24 mouse cellular contexts compared by ENCODE assay signal in the genomic region with DNA sequence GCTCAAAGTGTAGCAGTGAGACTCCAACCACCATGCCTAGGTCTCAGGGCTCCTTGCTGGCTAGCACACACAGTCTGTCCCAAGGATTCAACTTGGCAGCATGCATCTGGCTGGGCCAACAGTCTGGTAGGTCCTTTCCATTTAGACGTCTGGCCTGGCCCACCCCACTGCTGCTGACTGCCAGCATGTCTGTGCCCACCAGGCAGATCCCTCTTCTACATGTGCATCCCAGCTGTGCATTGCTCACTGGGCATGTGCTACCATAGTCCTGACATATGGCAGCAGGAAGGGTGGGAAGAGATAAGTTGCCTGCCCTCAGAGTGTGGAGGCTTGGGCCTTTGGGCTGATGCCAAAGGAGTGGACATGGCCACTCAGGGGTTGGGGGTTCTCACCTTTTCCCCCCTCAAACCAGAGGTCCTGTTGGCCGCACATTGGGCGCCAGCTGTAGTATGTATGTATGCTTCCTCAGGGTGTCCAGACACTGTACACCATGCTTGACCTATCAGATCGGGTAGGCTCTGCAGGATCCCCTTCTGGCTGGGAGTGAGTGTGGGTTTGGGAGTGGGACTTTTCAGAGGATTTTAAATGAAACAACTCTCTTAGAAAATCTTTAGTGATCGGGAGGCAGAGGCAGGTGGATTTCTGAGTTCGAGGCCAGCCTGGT. TPM values are rescaled to one million over a fixed set of nuclear protein-coding genes. Genes with fewer than 3 reads are reported as not detected.
DNase-seq lines count a peak whose midpoint lies in the region; ATAC-seq and TF ChIP-seq lines count a peak whose summit lies in the region.
"Had no signal": no experiment of that assay in that cellular context is flagged by ENCODE, and none has a peak within 500 bp of the region (broad histone marks: within the 10 kb centered on the region; RNA-seq: fewer than 3 reads in every experiment).

No protein-coding gene starts in this region.

- peak; percentile 59; the same call in 1 of the 2 replicates for ATAC-seq in hindbrain, embryonic 15.5 days (ENCODE audit: low FRiP score, low read depth)
- ATAC-seq in hindbrain, embryonic 12.5 days (ENCODE audit: low FRiP score) = no peak
- 0 out of 2 replicates have a peak, but pooled peaks have one; percentile 44 for ATAC-seq in limb, embryonic 15.5 days (ENCODE audit: insufficient number of reproducible peaks, low FRiP score, low TSS enrichment, low read depth)
- ATAC-seq: CD4-positive, CD25-positive, alpha-beta regulatory T cell, adult 4 months; forebrain, embryonic 16.5 days; inflammation-experienced regulatory T-cells, adult 6 months had no signal

- peaks cover 8% of the 10 kb centered on the region for H3K4me1 ChIP-seq in cerebellum, adult 2 months (ENCODE audit: control insufficient read depth, insufficient read depth, low read length)
- no peaks in the 10 kb centered on the region for H3K4me1 ChIP-seq in hindbrain, embryonic 15.5 days (replicated peaks)
- no peaks in the 10 kb centered on the region for H3K4me1 ChIP-seq in hindbrain, embryonic 12.5 days
- H3K4me1 ChIP-seq in limb, embryonic 15.5 days = no peaks in the 10 kb centered on the region
- no peaks in the 10 kb centered on the region for H3K4me1 ChIP-seq in limb, embryonic 10.5 days
- H3K4me1 ChIP-seq: embryonic facial prominence, embryonic 12.5 days; forebrain, embryonic 12.5 days; hindbrain, embryonic 10.5 days had no signal

- H3K27me3 ChIP-seq in cerebellum, adult 2 months (ENCODE audit: control insufficient read depth, insufficient read depth, low read length) = no peaks in the 10 kb centered on the region
- H3K27me3 ChIP-seq in hindbrain, embryonic 15.5 days = no peaks in the 10 kb centered on the region
- H3K27me3 ChIP-seq in hindbrain, embryonic 12.5 days = no peaks in the 10 kb centered on the region
- H3K27me3 ChIP-seq in limb, embryonic 15.5 days = no peaks in the 10 kb centered on the region
- no peaks in the 10 kb centered on the region for H3K27me3 ChIP-seq in limb, embryonic 10.5 days (ENCODE audit: low read depth, poor library complexity, severe bottlenecking)
- H3K27me3 ChIP-seq: embryonic facial prominence, embryonic 12.5 days; forebrain, embryonic 12.5 days; heart, embryonic 15.5 days had no signal

- no peak overlapping the region for H3K27ac ChIP-seq in cerebellum, adult 2 months (ENCODE audit: insufficient read depth, low read length)
- H3K27ac ChIP-seq in hindbrain, embryonic 15.5 days (replicated peaks) = no peak overlapping the region
- H3K27ac ChIP-seq in hindbrain, embryonic 12.5 days = no peak overlapping the region
- H3K27ac ChIP-seq in limb, embryonic 15.5 days = no peak overlapping the region
- H3K27ac ChIP-seq in limb, embryonic 10.5 days = no peak overlapping the region
- H3K27ac ChIP-seq: embryonic facial prominence, embryonic 12.5 days; forebrain, embryonic 12.5 days; heart, embryonic 10.5 days; heart, embryonic 15.5 days; hindbrain, embryonic 10.5 days had no signal

- H3K4me2 ChIP-seq in hindbrain, embryonic 15.5 days = no peak overlapping the region
- no peak overlapping the region for H3K4me2 ChIP-seq in hindbrain, embryonic 12.5 days (replicated peaks)
- H3K4me2 ChIP-seq in limb, embryonic 15.5 days = no peak overlapping the region
- H3K4me2 ChIP-seq: embryonic facial prominence, embryonic 12.5 days; forebrain, embryonic 12.5 days; heart, embryonic 15.5 days had no signal

- H3K9me3 ChIP-seq in hindbrain, embryonic 15.5 days = no peaks in the 10 kb centered on the region
- H3K9me3 ChIP-seq in hindbrain, embryonic 12.5 days (replicated peaks) = no peaks in the 10 kb centered on the region
- H3K9me3 ChIP-seq in limb, embryonic 15.5 days = no peaks in the 10 kb centered on the region
- H3K9me3 ChIP-seq in limb, embryonic 10.5 days (replicated peaks) = no peaks in the 10 kb centered on the region
- H3K9me3 ChIP-seq: embryonic facial prominence, embryonic 12.5 days; forebrain, embryonic 12.5 days; heart, embryonic 10.5 days; heart, embryonic 15.5 days; hindbrain, embryonic 10.5 days had no signal

- peak; percentile 61 to 78 for DNase-seq in cerebellum, postnatal 10 days
- no peak for DNase-seq in cerebellum, adult 2 months
- no peak for DNase-seq in limb, embryonic 10.5 days (ENCODE audit: low spot score)
- no peak for DNase-seq in left cerebral cortex, adult 9 months (ENCODE audit: low spot score in 2 of 2)
- DNase-seq: adrenal gland, postnatal 10 days; B cell, adult 2 months; cerebellum, adult 11 months; cerebellum, adult 9-10 months; embryo, embryonic 11 days; gastrocnemius, postnatal 10 days; heart, adult 18-20 months; heart, postnatal 14 days had no signal

- H3K9ac ChIP-seq in hindbrain, embryonic 15.5 days = no peak overlapping the region
- H3K9ac ChIP-seq in hindbrain, embryonic 12.5 days = no peak overlapping the region
- no peak overlapping the region for H3K9ac ChIP-seq in limb, embryonic 15.5 days
- H3K9ac ChIP-seq: embryonic facial prominence, embryonic 12.5 days; forebrain, embryonic 12.5 days; heart, embryonic 15.5 days had no signal

- peaks cover 3% of the 10 kb centered on the region; the same call in 1 of the 2 replicates for H3K36me3 ChIP-seq in hindbrain, embryonic 15.5 days
- H3K36me3 ChIP-seq in hindbrain, embryonic 12.5 days = peaks cover 9% of the 10 kb centered on the region; the same call in 1 of the 2 replicates
- H3K36me3 ChIP-seq in limb, embryonic 15.5 days = 0 out of 2 replicates have a peak, but pooled peaks cover 10% of the 10 kb centered on the region
- H3K36me3 ChIP-seq in limb, embryonic 10.5 days = peaks cover 4% of the 10 kb centered on the region
- H3K36me3 ChIP-seq: heart, embryonic 15.5 days had no signal

- no peak for TF ChIP-seq CTCF in cerebellum, adult 2 months (IDR thresholded peaks at IDR 0.05; ENCODE audit: borderline replicate concordance, insufficient read depth, low read depth, low read length)

- H3K4me3 ChIP-seq in cerebellum, adult 2 months (replicated peaks; ENCODE audit: insufficient read depth, low read depth, low read length) = no peak overlapping the region
- no peak overlapping the region for H3K4me3 ChIP-seq in hindbrain, embryonic 15.5 days
- H3K4me3 ChIP-seq in hindbrain, embryonic 12.5 days = no peak overlapping the region
- no peak overlapping the region for H3K4me3 ChIP-seq in limb, embryonic 15.5 days
- no peak overlapping the region for H3K4me3 ChIP-seq in limb, embryonic 10.5 days
- H3K4me3 ChIP-seq: embryonic facial prominence, embryonic 12.5 days; forebrain, embryonic 12.5 days; heart, embryonic 10.5 days; heart, embryonic 15.5 days; hindbrain, embryonic 10.5 days had no signal

- WGBS in cerebellum, adult 2 months = 81% methylated on average over 6 of the region's 6 CpGs
- 90% methylated on average over 6 of the region's 6 CpGs for WGBS in hindbrain, embryonic 15.5 days
- 96% methylated on average over 6 of the region's 6 CpGs for WGBS in hindbrain, embryonic 12.5 days
- 89% methylated on average over 6 of the region's 6 CpGs for WGBS in limb, embryonic 15.5 days
- WGBS in limb, embryonic 10.5 days = 97% methylated on average over 6 of the region's 6 CpGs

- no peak for TF ChIP-seq POLR2A in cerebellum, adult 2 months (IDR thresholded peaks at IDR 0.05; ENCODE audit: borderline replicate concordance, insufficient read depth, low read length)

RNA-seq across cellular contexts. Expression of a gene that starts 22.4 kb away (rescaled TPM):
- 247 and 258 TPM in 2 replicates for polyA plus RNA-seq in cerebellum, adult 2 months (2012; rRNA removed)
- polyA plus RNA-seq in hindbrain, embryonic 15.5 days (2015; fragmentation: Nextera tagmentation; extraction: Ambion mirVana) = 282 TPM in 2 replicates
- polyA plus RNA-seq in hindbrain, embryonic 12.5 days (2016; fragmentation: Nextera tagmentation; extraction: Ambion mirVana) = 245 and 257 TPM in 2 replicates
- polyA plus RNA-seq in limb, embryonic 15.5 days (2015; fragmentation: Nextera tagmentation; extraction: Ambion mirVana) = 207 and 225 TPM in 2 replicates
- 301 and 316 TPM in 2 replicates for polyA plus RNA-seq in limb, embryonic 10.5 days (2016; fragmentation: Nextera tagmentation; extraction: Ambion mirVana)

RNA-seq across cellular contexts. Expression of a gene that starts 46.1 kb away (rescaled TPM):
- 44.7 and 45.7 TPM in 2 replicates for polyA plus RNA-seq in cerebellum, adult 2 months (2012; rRNA removed)
- 59.9 and 63.0 TPM in 2 replicates for polyA plus RNA-seq in hindbrain, embryonic 15.5 days (2015; fragmentation: Nextera tagmentation; extraction: Ambion mirVana)
- 18.2 and 22.3 TPM in 2 replicates for polyA plus RNA-seq in hindbrain, embryonic 12.5 days (2016; fragmentation: Nextera tagmentation; extraction: Ambion mirVana)
- polyA plus RNA-seq in limb, embryonic 15.5 days (2015; fragmentation: Nextera tagmentation; extraction: Ambion mirVana) = 21.7 and 22.5 TPM in 2 replicates
- 20.9 and 29.8 TPM in 2 replicates for polyA plus RNA-seq in limb, embryonic 10.5 days (2016; fragmentation: Nextera tagmentation; extraction: Ambion mirVana)

RNA-seq across cellular contexts. Expression of a gene that starts 51.7 kb away (rescaled TPM):
- polyA plus RNA-seq in cerebellum, adult 2 months (2012; rRNA removed) = 0.52 and 0.75 TPM in 2 replicates
- polyA plus RNA-seq in hindbrain, embryonic 15.5 days (2015; fragmentation: Nextera tagmentation; extraction: Ambion mirVana) = not detected in 2 replicates
- polyA plus RNA-seq in hindbrain, embryonic 12.5 days (2016; fragmentation: Nextera tagmentation; extraction: Ambion mirVana) = 0.43 TPM in 1 of 2 replicates, not detected in the other
- polyA plus RNA-seq in limb, embryonic 15.5 days (2015; fragmentation: Nextera tagmentation; extraction: Ambion mirVana) = 0.20 and 1.6 TPM in 2 replicates
- polyA plus RNA-seq in limb, embryonic 10.5 days (2016; fragmentation: Nextera tagmentation; extraction: Ambion mirVana) = not detected in 2 replicates
- polyA plus RNA-seq: brain, embryonic 14.5 days; CD4-positive, CD25-positive, alpha-beta regulatory T cell, adult 4 months; embryonic facial prominence, embryonic 12.5 days; forebrain, embryonic 12.5 days; forebrain, embryonic 16.5 days; heart, embryonic 10.5 days; heart, embryonic 15.5 days; hindbrain, embryonic 10.5 days; inflammation-experienced regulatory T-cells, adult 6 months had no signal

RNA-seq across cellular contexts. Expression of a gene that starts 52.3 kb away (rescaled TPM):
- 34.0 and 35.4 TPM in 2 replicates for polyA plus RNA-seq in cerebellum, adult 2 months (2012; rRNA removed)
- 19.7 and 21.3 TPM in 2 replicates for polyA plus RNA-seq in hindbrain, embryonic 15.5 days (2015; fragmentation: Nextera tagmentation; extraction: Ambion mirVana)
- polyA plus RNA-seq in hindbrain, embryonic 12.5 days (2016; fragmentation: Nextera tagmentation; extraction: Ambion mirVana) = 15.9 and 19.0 TPM in 2 replicates
- polyA plus RNA-seq in limb, embryonic 15.5 days (2015; fragmentation: Nextera tagmentation; extraction: Ambion mirVana) = 10.7 and 11.1 TPM in 2 replicates
- polyA plus RNA-seq in limb, embryonic 10.5 days (2016; fragmentation: Nextera tagmentation; extraction: Ambion mirVana) = 9.3 and 11.7 TPM in 2 replicates

Comparison
In these comparisons a context has a peak if more than half of its experiments do, and no peak if none do; other contexts are left out.
1. DNase-seq: peak in cerebellum, postnatal 10 days (2 of 2); none in cerebellum, adult 2 months (0 of 2), limb, embryonic 10.5 days (single experiment) and left cerebral cortex, adult 9 months (0 of 2).